In the genomic region with DNA sequence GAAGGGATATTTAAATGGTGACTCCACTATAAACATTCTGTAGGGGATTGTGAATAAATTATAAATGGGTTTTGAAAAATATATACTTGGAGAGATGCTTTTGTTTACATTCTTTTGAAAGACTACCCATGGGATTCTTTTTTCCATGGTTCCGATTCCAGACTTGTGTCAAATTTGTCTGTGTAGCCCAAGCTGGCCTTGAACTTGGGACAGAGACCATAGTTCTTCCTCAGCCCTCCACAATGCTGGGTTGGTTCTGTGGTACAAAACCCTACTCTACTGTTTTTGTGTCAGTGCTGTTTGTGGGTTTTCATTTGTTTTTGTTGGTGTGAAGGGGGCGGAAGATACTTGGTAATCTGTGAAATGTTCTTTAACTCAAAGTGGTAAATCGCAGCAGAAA, we compare ENCODE assay signal across 8 mouse cellular contexts. TPM values are rescaled to one million over a fixed set of nuclear protein-coding genes. Genes with fewer than 3 reads are reported as not detected.
A peak's percentile ranks its signal among the peaks of the same experiment; 100 is the strongest.
DNase-seq lines count a peak whose midpoint lies in the region; ATAC-seq and TF ChIP-seq lines count a peak whose summit lies in the region.

No protein-coding gene starts in this region.

- TF ChIP-seq POLR2A in bone marrow macrophage, adult 2 months (IDR thresholded peaks at IDR 0.05; ENCODE audit: borderline replicate concordance, low read depth, low read length) = no peak

- H3K9me3 ChIP-seq in kidney, embryonic 15.5 days (replicated peaks) = no peaks in the 10 kb centered on the region
- no peaks in the 10 kb centered on the region for H3K9me3 ChIP-seq in hindbrain, embryonic 15.5 days
- H3K9me3 ChIP-seq in midbrain, embryonic 15.5 days = no peaks in the 10 kb centered on the region

- H3K4me1 ChIP-seq in kidney, embryonic 15.5 days = peaks cover 22% of the 10 kb centered on the region
- peaks cover 20% of the 10 kb centered on the region for H3K4me1 ChIP-seq in bone marrow macrophage, adult 2 months (ENCODE audit: control insufficient read depth, insufficient read depth, low read length)
- peaks cover 21% of the 10 kb centered on the region for H3K4me1 ChIP-seq in hindbrain, embryonic 15.5 days (replicated peaks)
- peaks cover 21% of the 10 kb centered on the region for H3K4me1 ChIP-seq in midbrain, embryonic 15.5 days

- H3K27ac ChIP-seq in kidney, embryonic 15.5 days = peak overlapping the region; percentile 99
- H3K27ac ChIP-seq in bone marrow macrophage, adult 2 months (ENCODE audit: insufficient read depth, low read depth, low read length) = no peak overlapping the region
- 0 out of 2 replicates have a peak overlapping the region, but pooled peaks have one; percentile 10 for H3K27ac ChIP-seq in hindbrain, embryonic 15.5 days (replicated peaks)
- H3K27ac ChIP-seq in midbrain, embryonic 15.5 days = no peak overlapping the region

- TF ChIP-seq CTCF in bone marrow macrophage, adult 2 months (IDR thresholded peaks at IDR 0.05; ENCODE audit: low read depth, low read length) = no peak

- no peaks in the 10 kb centered on the region for H3K27me3 ChIP-seq in kidney, embryonic 15.5 days
- H3K27me3 ChIP-seq in hindbrain, embryonic 15.5 days = no peaks in the 10 kb centered on the region
- no peaks in the 10 kb centered on the region for H3K27me3 ChIP-seq in midbrain, embryonic 15.5 days (replicated peaks)

- no peak for ATAC-seq in kidney, embryonic 15.5 days (replicated peaks; ENCODE audit: low FRiP score)
- ATAC-seq in hindbrain, embryonic 15.5 days (ENCODE audit: low FRiP score, low read depth) = no peak
- no peak for ATAC-seq in midbrain, embryonic 15.5 days (replicated peaks)
- no peak for ATAC-seq in megakaryocyte-erythroid progenitor cell, adult 5-6 weeks (replicated peaks; ENCODE audit: low FRiP score, low TSS enrichment, poor library complexity, severe bottlenecking)

- peak overlapping the region; percentile 88 for H3K4me3 ChIP-seq in kidney, embryonic 15.5 days (replicated peaks)
- peak overlapping the region; percentile 80 for H3K4me3 ChIP-seq in bone marrow macrophage, adult 2 months (ENCODE audit: insufficient read depth, low read length)
- peak overlapping the region; percentile 75 for H3K4me3 ChIP-seq in hindbrain, embryonic 15.5 days
- H3K4me3 ChIP-seq in midbrain, embryonic 15.5 days = peak overlapping the region; percentile 97

- DNase-seq in kidney, postnatal 4 days = no peak
- DNase-seq in MN1 (ENCODE audit: low spot score) = no peak
- DNase-seq in layer of hippocampus, postnatal 36 days = no peak

- H3K4me2 ChIP-seq in kidney, embryonic 15.5 days = peak overlapping the region; percentile 61
- H3K4me2 ChIP-seq in hindbrain, embryonic 15.5 days = peak overlapping the region; percentile 89
- H3K4me2 ChIP-seq in midbrain, embryonic 15.5 days = peak overlapping the region; percentile 86

- H3K9ac ChIP-seq in kidney, embryonic 15.5 days = peak overlapping the region; percentile 87
- peak overlapping the region; percentile 94 for H3K9ac ChIP-seq in hindbrain, embryonic 15.5 days
- 0 out of 2 replicates have a peak overlapping the region, but pooled peaks have one; percentile 98 for H3K9ac ChIP-seq in midbrain, embryonic 15.5 days

- no peaks in the 10 kb centered on the region for H3K36me3 ChIP-seq in kidney, embryonic 15.5 days
- H3K36me3 ChIP-seq in hindbrain, embryonic 15.5 days = no peaks in the 10 kb centered on the region
- H3K36me3 ChIP-seq in midbrain, embryonic 15.5 days (replicated peaks) = no peaks in the 10 kb centered on the region

- WGBS in kidney, embryonic 15.5 days = 49% methylated on average over 3 of the region's 3 CpGs
- WGBS in hindbrain, embryonic 15.5 days = 64% methylated on average over 3 of the region's 3 CpGs
- 69% methylated on average over 3 of the region's 3 CpGs for WGBS in midbrain, embryonic 15.5 days

RNA-seq across cellular contexts. Expression of a gene that starts 2.3 kb away (rescaled TPM):
- 39.1 and 39.9 TPM in 2 replicates for polyA plus RNA-seq in kidney, embryonic 15.5 days (2015; fragmentation: Nextera tagmentation; extraction: Ambion mirVana)
- 430 and 434 TPM in 2 replicates for polyA plus RNA-seq in bone marrow macrophage, adult 2 months (2012; ENCODE audit: insufficient read depth, insufficient read length, missing spikeins)
- polyA plus RNA-seq in hindbrain, embryonic 15.5 days (2015; fragmentation: Nextera tagmentation; extraction: Ambion mirVana) = 34.2 and 37.4 TPM in 2 replicates
- polyA plus RNA-seq in midbrain, embryonic 15.5 days (2015; fragmentation: Nextera tagmentation; extraction: Ambion mirVana) = 38.1 and 39.1 TPM in 2 replicates
- total RNA-seq in layer of hippocampus, postnatal 36 days (2021) = 100 to 1,000 TPM; 144 to 162 TPM
- total RNA-seq in megakaryocyte-erythroid progenitor cell, adult 5-6 weeks (2014; fragmentation: Nextera tagmentation) = 282 and 330 TPM in 2 replicates
- total RNA-seq in megakaryocyte-erythroid progenitor cell, adult 5-6 weeks (2017) = 338 and 342 TPM in 2 replicates

Comparison
In these comparisons a context has a peak if more than half of its experiments do, and no peak if none do; other contexts are left out.
1. H3K27ac ChIP-seq: peak in kidney, embryonic 15.5 days (single experiment) and hindbrain, embryonic 15.5 days (single experiment); none in bone marrow macrophage, adult 2 months (single experiment) and midbrain, embryonic 15.5 days (single experiment).
2. RNA of a gene that starts 2.3 kb away (polyA plus RNA-seq): 430 to 434 TPM in bone marrow macrophage, adult 2 months; 39.1 to 39.9 TPM in kidney, embryonic 15.5 days, 38.1 to 39.1 TPM in midbrain, embryonic 15.5 days and 34.2 to 37.4 TPM in hindbrain, embryonic 15.5 days; every median in the first group is over 10 times any median in the second.
3. Peak in every context shown above with its lines, with median percentiles within 50 percentile points of each other: H3K4me2 ChIP-seq, H3K4me3 ChIP-seq and H3K9ac ChIP-seq.